Mouse (Mus musculus): ENCODE measurements around the gene Ino80. TPM values are rescaled to one million over a fixed set of nuclear protein-coding genes. Genes with fewer than 3 reads are reported as not detected.

The Ino80 gene
- polyA plus RNA-seq, 1 experiment from 2014 or later = 2.5 TPM

DNA sequence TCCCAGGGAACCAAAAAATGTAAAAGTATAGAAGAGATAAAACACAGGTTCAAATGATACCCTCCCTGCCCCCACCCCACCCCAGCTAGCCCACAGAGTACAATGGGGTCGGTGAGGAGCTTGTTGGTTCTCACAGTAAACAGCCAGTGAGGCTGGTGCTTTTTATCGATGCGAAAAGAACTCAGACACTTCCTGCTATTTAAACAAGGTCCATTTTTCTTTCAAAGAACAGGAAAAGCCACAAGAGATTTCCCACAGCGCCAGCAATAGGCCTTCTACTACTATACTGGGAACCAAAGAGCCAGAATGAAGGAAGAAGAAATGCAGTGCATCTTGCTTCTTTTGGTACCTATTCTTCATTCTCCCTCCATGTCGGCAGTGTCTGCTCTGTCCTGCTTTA lies 66.5 kb downstream of the Ino80 start:
- H3K4me1 ChIP-seq (ENCODE audit: control insufficient read depth, insufficient read depth, low read length) = peaks cover 5% of the 10 kb centered on the region
- no peak overlapping the region for H3K4me2 ChIP-seq (ENCODE audit: low read depth, low read length)
- H3K27ac ChIP-seq (ENCODE audit: low read length) = peak overlapping the region; percentile 60
- no peaks in the 10 kb centered on the region for H3K9me3 ChIP-seq (replicated peaks; ENCODE audit: control insufficient read depth, low read length)
- WGBS = 70% methylated on average over 5 of the region's 5 CpGs
- H3K9ac ChIP-seq (ENCODE audit: low read length) = no peak overlapping the region
- no peak for ATAC-seq (replicated peaks; ENCODE audit: extremely low read depth, insufficient read depth, low FRiP score)
- H3K27me3 ChIP-seq (ENCODE audit: control insufficient read depth, insufficient read depth, low read length) = no peaks in the 10 kb centered on the region
- H3K36me3 ChIP-seq (ENCODE audit: control insufficient read depth, insufficient read depth) = peaks cover 17% of the 10 kb centered on the region; the same call in 1 of the 2 replicates
- H3K4me3 ChIP-seq (ENCODE audit: low read length) = no peak overlapping the region

DNA sequence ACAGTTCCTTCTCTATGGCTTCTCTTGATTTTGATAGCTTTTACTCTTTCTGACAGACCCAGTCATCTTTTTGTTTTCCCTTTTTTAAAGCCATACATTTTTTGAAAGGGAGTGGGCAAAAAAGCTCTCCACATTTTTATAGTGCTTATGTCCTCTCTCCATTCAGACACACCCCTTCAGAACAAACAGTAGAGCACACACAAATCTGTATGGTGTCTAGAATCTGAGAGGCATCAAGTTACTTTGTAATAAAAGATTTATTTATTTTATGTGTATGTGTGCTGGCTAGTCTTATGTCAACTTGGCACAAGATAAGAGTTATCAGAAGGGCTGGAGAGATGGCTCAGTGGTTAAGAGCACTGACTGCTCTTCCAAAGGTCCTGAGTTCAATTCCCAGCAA lies 68.8 kb downstream of the Ino80 start:
- Histone ChIP-seq H3K4me2 (ENCODE audit: low read depth, low read length) (no peak overlapping the region), H3K27me3 (ENCODE audit: control insufficient read depth, insufficient read depth, low read length) (no peaks in the 10 kb centered on the region), H3K4me1 (ENCODE audit: control insufficient read depth, insufficient read depth, low read length) (peaks cover 4% of the 10 kb centered on the region), H3K4me3 (ENCODE audit: low read length) (no peak overlapping the region), H3K27ac (ENCODE audit: low read length) (peak overlapping the region; percentile 79), H3K36me3 (ENCODE audit: control insufficient read depth, insufficient read depth) (peaks cover 27% of the 10 kb centered on the region), H3K9me3 (replicated peaks; ENCODE audit: control insufficient read depth, low read length) (no peaks in the 10 kb centered on the region), H3K9ac (ENCODE audit: low read length) (no peak overlapping the region)
- ATAC-seq (replicated peaks; ENCODE audit: extremely low read depth, insufficient read depth, low FRiP score) = no peak

- H3K9me3 ChIP-seq (replicated peaks; ENCODE audit: control insufficient read depth, low read length) = no peaks in the 10 kb centered on the region
- H3K4me1 ChIP-seq (ENCODE audit: control insufficient read depth, insufficient read depth, low read length) = peaks cover 2% of the 10 kb centered on the region; the same call in 1 of the 2 replicates
- peak overlapping the region; percentile 79 for H3K27ac ChIP-seq (ENCODE audit: low read length)
- no peak overlapping the region for H3K4me2 ChIP-seq (ENCODE audit: low read depth, low read length)
- H3K4me3 ChIP-seq (ENCODE audit: low read length) = no peak overlapping the region
- WGBS = 55% methylated on average over 8 of the region's 8 CpGs
- H3K36me3 ChIP-seq (ENCODE audit: control insufficient read depth, insufficient read depth) = peaks cover 27% of the 10 kb centered on the region
- ATAC-seq (replicated peaks; ENCODE audit: extremely low read depth, insufficient read depth, low FRiP score) = peak; percentile 28; the same call in 1 of the 2 replicates
- H3K9ac ChIP-seq (ENCODE audit: low read length) = no peak overlapping the region
- no peaks in the 10 kb centered on the region for H3K27me3 ChIP-seq (ENCODE audit: control insufficient read depth, insufficient read depth, low read length)
These were observed 69.2 kb downstream of the Ino80 start for GRCm38 (mm10) chr2:119408278-119408677.

DNA sequence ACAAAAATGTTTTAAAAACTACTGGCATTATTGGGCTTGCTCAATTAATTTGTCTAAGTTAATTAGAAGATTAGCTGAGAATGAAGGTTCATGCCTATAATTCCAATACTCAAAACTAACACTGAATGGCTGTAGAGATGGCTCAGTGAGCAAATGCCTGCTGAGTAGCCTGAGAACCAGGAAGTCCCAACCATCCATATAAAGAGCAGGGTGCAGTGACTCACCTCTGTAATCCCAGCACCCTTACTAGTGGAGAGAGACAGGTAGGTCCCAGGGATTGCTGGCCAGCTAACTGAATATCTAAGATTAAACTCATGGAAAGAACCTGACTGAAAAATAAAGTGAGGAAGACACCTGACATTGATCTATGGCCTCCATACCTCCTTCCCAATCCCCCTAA lies 78.2 kb downstream of the Ino80 start:
- Histone ChIP-seq H3K9me3 (replicated peaks; ENCODE audit: control insufficient read depth, low read length) (no peaks in the 10 kb centered on the region), H3K4me2 (ENCODE audit: low read depth, low read length) (no peak overlapping the region), H3K27ac (ENCODE audit: low read length) (no peak overlapping the region), H3K27me3 (ENCODE audit: control insufficient read depth, insufficient read depth, low read length) (no peaks in the 10 kb centered on the region), H3K36me3 (ENCODE audit: control insufficient read depth, insufficient read depth) (peaks cover 18% of the 10 kb centered on the region), H3K4me3 (ENCODE audit: low read length) (no peak overlapping the region), H3K9ac (ENCODE audit: low read length) (no peak overlapping the region), H3K4me1 (ENCODE audit: control insufficient read depth, insufficient read depth, low read length) (no peaks in the 10 kb centered on the region)
- ATAC-seq (replicated peaks; ENCODE audit: extremely low read depth, insufficient read depth, low FRiP score) = no peak

GRCm38 (mm10) chr2:119398665-119399064 lies 78.8 kb downstream of the Ino80 start:
- Histone ChIP-seq H3K36me3 (ENCODE audit: control insufficient read depth, insufficient read depth) (peaks cover 16% of the 10 kb centered on the region), H3K4me3 (ENCODE audit: low read length) (no peak overlapping the region), H3K27me3 (ENCODE audit: control insufficient read depth, insufficient read depth, low read length) (no peaks in the 10 kb centered on the region), H3K4me1 (ENCODE audit: control insufficient read depth, insufficient read depth, low read length) (no peaks in the 10 kb centered on the region), H3K9me3 (replicated peaks; ENCODE audit: control insufficient read depth, low read length) (no peaks in the 10 kb centered on the region), H3K9ac (ENCODE audit: low read length) (no peak overlapping the region), H3K27ac (ENCODE audit: low read length) (no peak overlapping the region), H3K4me2 (ENCODE audit: low read depth, low read length) (no peak overlapping the region)
- no peak for ATAC-seq (replicated peaks; ENCODE audit: extremely low read depth, insufficient read depth, low FRiP score)
- 86% methylated on average over 1 of the region's 1 CpGs for WGBS

GRCm38 (mm10) chr2:119398252-119398651 lies 79.2 kb downstream of the Ino80 start:
- Histone ChIP-seq H3K9me3 (replicated peaks; ENCODE audit: control insufficient read depth, low read length) (no peaks in the 10 kb centered on the region), H3K4me3 (ENCODE audit: low read length) (no peak overlapping the region), H3K36me3 (ENCODE audit: control insufficient read depth, insufficient read depth) (peaks cover 16% of the 10 kb centered on the region), H3K4me1 (ENCODE audit: control insufficient read depth, insufficient read depth, low read length) (no peaks in the 10 kb centered on the region), H3K27me3 (ENCODE audit: control insufficient read depth, insufficient read depth, low read length) (no peaks in the 10 kb centered on the region), H3K4me2 (ENCODE audit: low read depth, low read length) (no peak overlapping the region), H3K9ac (ENCODE audit: low read length) (no peak overlapping the region), H3K27ac (ENCODE audit: low read length) (no peak overlapping the region)
- ATAC-seq (replicated peaks; ENCODE audit: extremely low read depth, insufficient read depth, low FRiP score) = no peak
- WGBS = 78% methylated on average over 5 of the region's 5 CpGs

DNA sequence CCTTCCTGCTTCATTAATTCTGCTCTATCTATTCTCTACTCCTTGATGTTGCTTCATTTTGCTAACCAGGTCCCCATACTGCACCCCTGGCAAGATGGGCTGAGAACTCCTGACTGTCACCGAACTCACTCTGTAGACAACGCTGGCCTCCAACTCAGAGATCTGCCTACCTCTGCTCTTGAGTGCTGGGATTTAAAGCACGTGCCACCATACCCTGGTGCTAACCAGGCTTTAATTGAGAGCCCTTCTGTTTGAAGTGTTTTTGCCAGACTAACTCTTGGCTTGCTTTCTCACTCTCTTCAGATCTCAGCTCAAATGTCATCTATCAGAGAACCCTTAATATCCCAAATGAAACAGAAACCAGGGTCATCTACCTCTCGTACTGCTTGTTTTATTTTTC lies 87.5 kb downstream of the Ino80 start:
- Histone ChIP-seq H3K9me3 (replicated peaks; ENCODE audit: control insufficient read depth, low read length) (no peaks in the 10 kb centered on the region), H3K27ac (ENCODE audit: low read length) (no peak overlapping the region), H3K9ac (ENCODE audit: low read length) (no peak overlapping the region), H3K27me3 (ENCODE audit: control insufficient read depth, insufficient read depth, low read length) (no peaks in the 10 kb centered on the region), H3K4me2 (ENCODE audit: low read depth, low read length) (no peak overlapping the region), H3K4me1 (ENCODE audit: control insufficient read depth, insufficient read depth, low read length) (no peaks in the 10 kb centered on the region), H3K36me3 (ENCODE audit: control insufficient read depth, insufficient read depth) (peaks cover 18% of the 10 kb centered on the region), H3K4me3 (ENCODE audit: low read length) (no peak overlapping the region)
- 87% methylated on average over 4 of the region's 4 CpGs for WGBS
- ATAC-seq (replicated peaks; ENCODE audit: extremely low read depth, insufficient read depth, low FRiP score) = no peak

DNA sequence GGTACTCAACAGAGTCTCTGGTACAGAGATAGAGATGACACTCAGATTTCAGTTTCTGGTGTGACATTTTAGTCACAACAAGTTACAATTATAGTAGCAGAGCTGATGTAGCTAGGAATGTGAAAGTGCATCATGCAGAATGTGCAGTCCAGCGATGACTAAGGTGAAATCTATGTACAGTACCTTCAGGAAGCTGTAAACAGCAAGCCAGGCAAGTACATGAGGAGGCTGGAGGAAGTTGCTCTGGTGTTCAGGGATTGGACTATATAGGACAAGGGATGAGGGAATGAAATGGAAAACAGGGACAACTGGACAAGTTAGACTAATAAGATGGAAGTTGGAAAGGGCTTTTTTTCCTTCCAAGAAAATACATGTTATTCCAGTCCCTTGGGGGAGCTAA lies 89.2 kb downstream of the Ino80 start:
- Histone ChIP-seq H3K36me3 (ENCODE audit: control insufficient read depth, insufficient read depth) (peaks cover 19% of the 10 kb centered on the region), H3K4me3 (ENCODE audit: low read length) (no peak overlapping the region), H3K27ac (ENCODE audit: low read length) (no peak overlapping the region), H3K9me3 (replicated peaks; ENCODE audit: control insufficient read depth, low read length) (no peaks in the 10 kb centered on the region), H3K9ac (ENCODE audit: low read length) (no peak overlapping the region), H3K27me3 (ENCODE audit: control insufficient read depth, insufficient read depth, low read length) (no peaks in the 10 kb centered on the region), H3K4me1 (ENCODE audit: control insufficient read depth, insufficient read depth, low read length) (no peaks in the 10 kb centered on the region), H3K4me2 (ENCODE audit: low read depth, low read length) (no peak overlapping the region)
- 58% methylated on average over 1 of the region's 1 CpGs for WGBS
- ATAC-seq (replicated peaks; ENCODE audit: extremely low read depth, insufficient read depth, low FRiP score) = no peak

- Histone ChIP-seq H3K4me1 (ENCODE audit: control insufficient read depth, insufficient read depth, low read length) (no peaks in the 10 kb centered on the region), H3K27ac (ENCODE audit: low read length) (no peak overlapping the region), H3K27me3 (ENCODE audit: control insufficient read depth, insufficient read depth, low read length) (no peaks in the 10 kb centered on the region), H3K36me3 (ENCODE audit: control insufficient read depth, insufficient read depth) (peaks cover 56% of the 10 kb centered on the region), H3K4me2 (ENCODE audit: low read depth, low read length) (no peak overlapping the region), H3K4me3 (ENCODE audit: low read length) (no peak overlapping the region), H3K9me3 (replicated peaks; ENCODE audit: control insufficient read depth, low read length) (no peaks in the 10 kb centered on the region), H3K9ac (ENCODE audit: low read length) (no peak overlapping the region)
- 81% methylated on average over 3 of the region's 3 CpGs for WGBS
- no peak for ATAC-seq (replicated peaks; ENCODE audit: extremely low read depth, insufficient read depth, low FRiP score)
These were observed 98.0 kb downstream of the Ino80 start for GRCm38 (mm10) chr2:119379455-119379854.

GRCm38 (mm10) chr2:119377826-119378225 lies 99.7 kb downstream of the Ino80 start:
- Histone ChIP-seq H3K27me3 (ENCODE audit: control insufficient read depth, insufficient read depth, low read length) (no peaks in the 10 kb centered on the region), H3K36me3 (ENCODE audit: control insufficient read depth, insufficient read depth) (peaks cover 61% of the 10 kb centered on the region), H3K4me3 (ENCODE audit: low read length) (no peak overlapping the region), H3K4me2 (ENCODE audit: low read depth, low read length) (no peak overlapping the region), H3K4me1 (ENCODE audit: control insufficient read depth, insufficient read depth, low read length) (no peaks in the 10 kb centered on the region), H3K27ac (ENCODE audit: low read length) (no peak overlapping the region), H3K9me3 (replicated peaks; ENCODE audit: control insufficient read depth, low read length) (no peaks in the 10 kb centered on the region), H3K9ac (ENCODE audit: low read length) (no peak overlapping the region)
- 76% methylated on average over 3 of the region's 3 CpGs for WGBS
- no peak for ATAC-seq (replicated peaks; ENCODE audit: extremely low read depth, insufficient read depth, low FRiP score)

Data from heart, embryonic 16.5 days (tissue).